Mouse (Mus musculus) neural tube, embryonic 13.5 days (tissue): ENCODE results near the gene Lpcat2. TPM values are rescaled to one million over a fixed set of nuclear protein-coding genes. Genes with fewer than 3 reads are reported as not detected.

Source experiments
- ATAC-seq: fragments of 200-750 bp; cut with Nextera tagmentation; 2 replicates; pipeline ENCODE4 v1.8.0; 2017; ENCODE audit warnings: low read depth, mild to moderate bottlenecking, moderate TSS enrichment, moderate library complexity
- H3K27ac ChIP-seq: fragments of 300-500 bp; sonication (generic); replicated peaks from 2 replicates; pipeline ENCODE4 v1.5.1; 2015; ENCODE audit warnings: moderate library complexity, mild to moderate bottlenecking, inconsistent platforms
- H3K27me3 ChIP-seq: fragments of 300-500 bp; sonication (generic); 2 replicates; pipeline ENCODE4 v1.6.1; 2015; ENCODE audit warnings: mild to moderate bottlenecking, inconsistent platforms
- H3K36me3 ChIP-seq: fragments of 300-500 bp; sonication (generic); 2 replicates; pipeline ENCODE4 v1.6.1; 2015; ENCODE audit warnings: mild to moderate bottlenecking, inconsistent platforms
- H3K4me1 ChIP-seq: fragments of 300-500 bp; sonication (generic); replicated peaks from 2 replicates; pipeline ENCODE4 v1.6.1; 2015; ENCODE audit warnings: inconsistent platforms
- H3K4me2 ChIP-seq: fragments of 300-500 bp; sonication (generic); 2 replicates; pipeline ENCODE4 v1.6.1; 2015; ENCODE audit warnings: inconsistent platforms, mild to moderate bottlenecking, moderate library complexity
- H3K4me3 ChIP-seq: fragments of 300-500 bp; sonication (generic); 2 replicates; pipeline ENCODE4 v1.5.1; 2015; ENCODE audit warnings: mild to moderate bottlenecking, inconsistent platforms
- H3K9ac ChIP-seq: fragments of 300-500 bp; sonication (generic); 2 replicates; pipeline ENCODE4 v1.6.1; 2015; ENCODE audit warnings: moderate library complexity, mild to moderate bottlenecking, inconsistent platforms
- H3K9me3 ChIP-seq: fragments of 300-500 bp; sonication (generic); 2 replicates; pipeline ENCODE4 v1.6.1; 2016; ENCODE audit warnings: inconsistent platforms
- WGBS: fragments of 180-500 bp; shearing (Covaris S2); methylation state at CpG from one replicate; pipeline ENCODE4 v1.1.7; 2015; 5-methylcytosine and 5-hydroxymethylcytosine counted together
- polyA plus RNA-seq: library from polyadenylated mRNA; unstranded; fragments of >200 nt; fragmentation: Nextera tagmentation; extraction: Ambion mirVana; gene quantifications from 2 replicates; pipeline ENCODE4 v1.2.1, GENCODE M21; 2015

The Lpcat2 gene
- polyA plus RNA-seq, 1 experiment from 2014 or later = 11.3 TPM

- no peak for ATAC-seq
- H3K4me1 ChIP-seq = no peaks in the 10 kb centered on the region
- no peaks in the 10 kb centered on the region for H3K9me3 ChIP-seq
- H3K4me3 ChIP-seq = no peak overlapping the region
- H3K9ac ChIP-seq = no peak overlapping the region
- no peak overlapping the region for H3K4me2 ChIP-seq
- no peaks in the 10 kb centered on the region for H3K27me3 ChIP-seq
- WGBS = 88% methylated on average over 11 of the region's 11 CpGs
- H3K36me3 ChIP-seq = peaks cover 3% of the 10 kb centered on the region; the same call in 1 of the 2 replicates
- H3K27ac ChIP-seq = no peak overlapping the region
These were observed 20.2 kb upstream of the Lpcat2 start for GRCm38 (mm10) chr8:92834786-92835500.

- Histone ChIP-seq H3K4me1 (no peaks in the 10 kb centered on the region), H3K27ac (no peak overlapping the region), H3K36me3 (peaks cover 12% of the 10 kb centered on the region; the same call in 1 of the 2 replicates), H3K27me3 (no peaks in the 10 kb centered on the region), H3K9ac (no peak overlapping the region), H3K9me3 (no peaks in the 10 kb centered on the region), H3K4me3 (no peak overlapping the region), H3K4me2 (no peak overlapping the region)
- no peak for ATAC-seq
- 91% methylated on average over 11 of the region's 11 CpGs for WGBS
These were observed 19.2 kb upstream of the Lpcat2 start for GRCm38 (mm10) chr8:92835901-92836300.

GRCm38 (mm10) chr8:92838616-92839015, 16.5 kb upstream of the Lpcat2 start:
- Histone ChIP-seq H3K9ac (no peak overlapping the region), H3K4me2 (no peak overlapping the region), H3K9me3 (no peaks in the 10 kb centered on the region), H3K36me3 (peaks cover 12% of the 10 kb centered on the region; the same call in 1 of the 2 replicates), H3K27me3 (no peaks in the 10 kb centered on the region), H3K4me3 (no peak overlapping the region), H3K27ac (no peak overlapping the region), H3K4me1 (no peaks in the 10 kb centered on the region)
- ATAC-seq = no peak
- 78% methylated on average over 3 of the region's 3 CpGs for WGBS

- Histone ChIP-seq H3K27ac (no peak overlapping the region), H3K4me3 (no peak overlapping the region), H3K27me3 (no peaks in the 10 kb centered on the region), H3K36me3 (peaks cover 14% of the 10 kb centered on the region; the same call in 1 of the 2 replicates), H3K9ac (no peak overlapping the region), H3K4me2 (no peak overlapping the region), H3K9me3 (no peaks in the 10 kb centered on the region), H3K4me1 (no peaks in the 10 kb centered on the region)
- WGBS = 92% methylated on average over 8 of the region's 8 CpGs
- no peak for ATAC-seq
These were observed 16.0 kb upstream of the Lpcat2 start for GRCm38 (mm10) chr8:92839161-92839560.

GRCm38 (mm10) chr8:92839876-92840275, 15.3 kb upstream of the Lpcat2 start:
- no peak for ATAC-seq
- Histone ChIP-seq H3K36me3 (peaks cover 14% of the 10 kb centered on the region; the same call in 1 of the 2 replicates), H3K27me3 (no peaks in the 10 kb centered on the region), H3K4me2 (no peak overlapping the region), H3K9ac (no peak overlapping the region), H3K4me1 (no peaks in the 10 kb centered on the region), H3K9me3 (no peaks in the 10 kb centered on the region), H3K27ac (no peak overlapping the region), H3K4me3 (no peak overlapping the region)
- WGBS = 95% methylated on average over 7 of the region's 7 CpGs

- Histone ChIP-seq H3K36me3 (0 out of 2 replicates have a peak, but pooled peaks cover 3% of the 10 kb centered on the region), H3K4me1 (peaks cover 37% of the 10 kb centered on the region), H3K4me2 (0 out of 2 replicates have a peak overlapping the region, but pooled peaks have one; percentile 13), H3K27me3 (no peaks in the 10 kb centered on the region), H3K4me3 (no peak overlapping the region), H3K9me3 (no peaks in the 10 kb centered on the region), H3K27ac (peak overlapping the region; percentile 61; the same call in 1 of the 2 replicates), H3K9ac (0 out of 2 replicates have a peak overlapping the region, but pooled peaks have one; percentile 17)
- ATAC-seq = peak; percentile 57
- whole genome bisulfite sequencing = 28% methylated on average over 3 of the region's 3 CpGs
These were observed 8.5 kb upstream of the Lpcat2 start for GRCm38 (mm10) chr8:92846684-92847083.

GRCm38 (mm10) chr8:92847299-92847698, 7.8 kb upstream of the Lpcat2 start:
- WGBS = 48% methylated on average over 9 of the region's 9 CpGs
- Histone ChIP-seq H3K4me2 (no peak overlapping the region), H3K27me3 (no peaks in the 10 kb centered on the region), H3K4me3 (no peak overlapping the region), H3K9ac (no peak overlapping the region), H3K27ac (peak overlapping the region; percentile 61), H3K4me1 (peaks cover 37% of the 10 kb centered on the region), H3K36me3 (0 out of 2 replicates have a peak, but pooled peaks cover 3% of the 10 kb centered on the region), H3K9me3 (no peaks in the 10 kb centered on the region)
- ATAC-seq = peak; percentile 22; the same call in 1 of the 2 replicates

GRCm38 (mm10) chr8:92849261-92849660, 5.9 kb upstream of the Lpcat2 start:
- Histone ChIP-seq H3K4me2 (no peak overlapping the region), H3K9me3 (no peaks in the 10 kb centered on the region), H3K36me3 (no peaks in the 10 kb centered on the region), H3K27me3 (peaks cover 8% of the 10 kb centered on the region), H3K9ac (no peak overlapping the region; the same call in 1 of the 2 replicates), H3K27ac (0 out of 2 replicates have a peak overlapping the region, but pooled peaks have one; percentile 56), H3K4me3 (no peak overlapping the region), H3K4me1 (peaks cover 55% of the 10 kb centered on the region)
- WGBS = 31% methylated on average over 6 of the region's 6 CpGs
- no peak for ATAC-seq

- Histone ChIP-seq H3K9ac (no peak overlapping the region), H3K4me2 (no peak overlapping the region), H3K27me3 (peaks cover 17% of the 10 kb centered on the region), H3K4me3 (no peak overlapping the region), H3K4me1 (peaks cover 62% of the 10 kb centered on the region), H3K27ac (peak overlapping the region; percentile 56), H3K36me3 (no peaks in the 10 kb centered on the region), H3K9me3 (no peaks in the 10 kb centered on the region)
- ATAC-seq = peak; percentile 47; the same call in 1 of the 2 replicates
- WGBS = 55% methylated on average over 4 of the region's 4 CpGs
These were observed 4.9 kb upstream of the Lpcat2 start for GRCm38 (mm10) chr8:92850239-92850638.

- no peak overlapping the region for H3K27ac ChIP-seq
- H3K4me2 ChIP-seq = no peak overlapping the region
- no peak for ATAC-seq
- no peak overlapping the region for H3K9ac ChIP-seq
- peaks cover 24% of the 10 kb centered on the region for H3K27me3 ChIP-seq
- no peak overlapping the region for H3K4me3 ChIP-seq
- 0 out of 2 replicates have a peak, but pooled peaks cover 2% of the 10 kb centered on the region for H3K9me3 ChIP-seq
- no peaks in the 10 kb centered on the region for H3K36me3 ChIP-seq
- WGBS = 90% methylated on average over 3 of the region's 3 CpGs
- peaks cover 65% of the 10 kb centered on the region for H3K4me1 ChIP-seq
These were observed 3.8 kb upstream of the Lpcat2 start for GRCm38 (mm10) chr8:92851381-92851780.

GRCm38 (mm10) chr8:92853188-92853983, 1.8 kb upstream of the Lpcat2 start:
- Histone ChIP-seq H3K9ac (no peak overlapping the region), H3K4me2 (0 out of 2 replicates have a peak overlapping the region, but pooled peaks have one; percentile 16), H3K27ac (no peak overlapping the region), H3K36me3 (no peaks in the 10 kb centered on the region), H3K27me3 (peaks cover 26% of the 10 kb centered on the region), H3K4me3 (no peak overlapping the region), H3K4me1 (peaks cover 48% of the 10 kb centered on the region), H3K9me3 (0 out of 2 replicates have a peak, but pooled peaks cover 5% of the 10 kb centered on the region)
- WGBS = 57% methylated on average over 18 of the region's 18 CpGs
- no peak for ATAC-seq

GRCm38 (mm10) chr8:92854673-92855072, 466 bp upstream of the Lpcat2 start:
- no peaks in the 10 kb centered on the region for H3K36me3 ChIP-seq
- 84% methylated on average over 3 of the region's 3 CpGs for WGBS
- no peak for ATAC-seq
- H3K4me1 ChIP-seq = peaks cover 44% of the 10 kb centered on the region
- H3K9ac ChIP-seq = peak overlapping the region; percentile 83; the same call in 1 of the 2 replicates
- 0 out of 2 replicates have a peak, but pooled peaks cover 5% of the 10 kb centered on the region for H3K9me3 ChIP-seq
- H3K27me3 ChIP-seq = peaks cover 26% of the 10 kb centered on the region
- H3K4me2 ChIP-seq = peak overlapping the region; percentile 68
- no peak overlapping the region for H3K27ac ChIP-seq
- H3K4me3 ChIP-seq = peak overlapping the region; percentile 67
